Mouse (Mus musculus) ovary, postnatal 10 days (tissue): Measurements from ENCODE around the gene Col8a2.
A peak's percentile ranks its signal among the peaks of the same experiment; 100 is the strongest.

Source experiments
- DNase-seq: peaks from one replicate; pipeline ENCODE4 v3.0.0; 2022; ENCODE audit warnings: low spot score

Gene Col8a2

DNA sequence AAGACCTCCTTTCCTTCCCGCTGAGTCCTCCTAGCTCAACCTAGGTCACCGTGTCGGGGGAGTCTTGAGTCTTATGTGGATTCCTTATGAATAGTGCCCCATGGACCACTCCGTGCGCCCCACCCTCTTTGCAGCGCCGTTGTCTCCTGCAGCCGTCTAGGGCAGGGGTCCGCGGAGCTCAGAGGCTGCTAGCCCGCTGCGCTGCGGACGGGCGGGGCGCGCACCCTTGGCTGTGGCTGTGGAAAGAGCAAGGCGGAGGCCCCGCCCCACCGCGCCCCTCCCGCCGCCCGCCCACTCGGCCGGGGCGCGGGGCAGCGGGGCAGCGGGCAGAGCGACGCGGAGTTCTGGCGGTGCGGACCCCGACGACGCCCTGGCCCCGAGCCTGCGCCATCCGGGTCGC, at the start of gene Col8a2:
TSS of gene Col8a2 (plus strand) at position 302 of the 400 bp plus-strand sequence.
- no peak for DNase-seq

DNA sequence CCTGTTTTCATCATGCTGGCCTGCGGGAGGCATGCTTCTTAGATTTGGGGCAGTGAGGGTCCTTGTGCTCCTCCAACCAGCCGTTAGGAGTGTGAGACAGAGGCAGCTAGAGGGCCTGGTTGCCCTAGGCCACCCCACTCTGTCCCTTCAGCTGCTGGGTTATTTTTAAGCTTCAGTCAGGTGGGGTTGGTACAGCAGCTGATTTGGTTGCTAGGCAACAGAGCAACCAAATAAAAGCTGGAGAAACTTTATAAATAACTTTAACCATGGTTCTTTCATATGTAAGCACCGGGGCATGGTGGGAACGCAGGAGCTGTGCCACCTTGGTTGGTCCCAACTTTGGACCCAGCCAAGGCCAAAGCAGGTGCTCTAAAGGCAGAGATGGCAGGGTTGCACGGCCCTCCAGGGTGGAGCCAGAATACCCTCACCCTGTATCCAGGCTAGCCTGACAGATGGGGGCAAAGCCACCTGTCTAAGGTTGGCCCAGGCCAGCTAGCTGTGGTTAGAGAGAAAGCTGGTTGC, 48.8 kb upstream of the Col8a2 start:
- DNase-seq, result no peak

DNA sequence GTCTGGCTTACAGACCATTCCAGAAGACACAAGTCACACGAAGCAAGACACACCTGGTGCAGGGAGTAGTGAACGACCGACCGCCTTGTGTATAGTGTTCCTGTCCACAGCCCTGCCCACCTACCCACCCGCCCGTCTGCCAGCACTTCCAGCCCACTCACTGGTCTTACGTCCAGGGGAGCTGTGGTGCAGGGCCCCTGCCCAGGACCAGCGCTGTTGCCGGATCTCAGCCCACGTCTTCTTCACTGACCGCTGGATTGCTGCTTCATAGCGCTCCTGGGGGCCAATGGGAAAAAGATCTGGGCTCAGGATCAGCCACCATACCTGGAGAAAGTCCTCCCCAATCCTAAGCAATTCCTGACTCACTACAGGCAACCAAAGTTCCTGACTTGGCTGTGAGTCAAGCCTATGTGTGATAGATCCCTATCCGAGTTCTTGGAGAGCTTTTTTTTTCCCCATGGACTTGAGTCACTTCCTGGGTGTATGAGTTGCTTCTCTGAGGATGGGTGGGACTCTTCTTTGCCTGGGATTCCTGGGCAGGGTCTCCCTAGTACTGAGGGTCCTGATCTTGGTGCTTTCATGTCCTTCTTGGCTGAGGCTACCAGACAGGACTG, 46.6 kb upstream of the Col8a2 start:
- DNase-seq, result no peak

GRCm38 (mm10) chr4:126241956-126242355, 44.6 kb upstream of the Col8a2 start:
- no peak for DNase-seq

DNA sequence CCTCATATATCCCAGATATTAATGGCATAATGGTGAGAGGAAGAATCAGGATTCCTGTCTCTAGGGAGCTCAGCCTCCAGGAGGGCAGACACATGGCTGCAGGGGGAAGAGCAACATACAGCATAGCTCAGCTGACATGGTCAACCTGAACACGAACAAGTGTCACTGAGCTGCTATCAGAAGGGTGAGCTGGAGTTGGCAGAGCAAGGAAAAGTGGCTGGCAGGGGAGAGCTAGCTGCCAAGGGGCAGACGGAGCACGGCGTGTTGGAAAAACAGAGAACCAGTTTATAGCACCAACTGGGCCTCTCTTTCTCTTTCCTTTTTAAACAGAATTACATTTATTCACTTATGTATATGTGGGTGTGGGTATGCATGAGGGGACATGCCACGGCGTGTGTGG, 44.1 kb upstream of the Col8a2 start:
- DNase-seq, result no peak

GRCm38 (mm10) chr4:126246202-126246889, 40.2 kb upstream of the Col8a2 start:
- DNase-seq, result no peak

- DNase-seq, result no peak
Observed at GRCm38 (mm10) chr4:126248261-126248868, 38.2 kb upstream of the Col8a2 start.

- DNase-seq, result no peak
Observed at GRCm38 (mm10) chr4:126250659-126251058, 35.9 kb upstream of the Col8a2 start.

DNA sequence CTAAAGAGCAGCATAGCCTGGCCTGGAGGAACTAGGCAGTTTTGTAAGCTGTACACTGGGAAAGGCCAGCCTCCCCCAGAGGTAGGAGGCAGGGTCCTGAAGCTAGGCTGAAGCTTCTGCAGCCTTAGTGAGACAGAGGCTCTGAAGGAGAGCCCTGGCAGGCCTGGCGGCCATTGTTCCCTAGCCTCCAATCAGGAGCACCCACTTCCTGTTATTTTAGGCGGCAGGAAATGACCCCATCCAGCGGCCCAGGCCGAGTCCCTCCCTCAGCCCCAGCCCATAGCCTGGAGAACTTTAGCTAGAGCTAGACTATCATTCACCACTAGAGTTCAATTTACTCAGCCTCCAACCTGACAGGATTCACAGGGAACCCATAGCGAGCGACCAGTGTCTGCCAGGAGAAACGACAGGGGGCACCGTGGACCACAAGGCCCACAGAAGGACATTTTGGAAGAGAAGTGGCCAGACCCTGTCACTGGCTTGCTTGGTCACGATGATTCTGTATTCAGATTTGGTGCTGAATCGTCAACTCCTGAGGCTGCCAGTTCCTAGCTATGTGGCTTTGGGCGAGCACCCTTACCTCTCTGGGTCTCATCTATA, 34.8 kb upstream of the Col8a2 start:
- DNase-seq, result no peak

DNA sequence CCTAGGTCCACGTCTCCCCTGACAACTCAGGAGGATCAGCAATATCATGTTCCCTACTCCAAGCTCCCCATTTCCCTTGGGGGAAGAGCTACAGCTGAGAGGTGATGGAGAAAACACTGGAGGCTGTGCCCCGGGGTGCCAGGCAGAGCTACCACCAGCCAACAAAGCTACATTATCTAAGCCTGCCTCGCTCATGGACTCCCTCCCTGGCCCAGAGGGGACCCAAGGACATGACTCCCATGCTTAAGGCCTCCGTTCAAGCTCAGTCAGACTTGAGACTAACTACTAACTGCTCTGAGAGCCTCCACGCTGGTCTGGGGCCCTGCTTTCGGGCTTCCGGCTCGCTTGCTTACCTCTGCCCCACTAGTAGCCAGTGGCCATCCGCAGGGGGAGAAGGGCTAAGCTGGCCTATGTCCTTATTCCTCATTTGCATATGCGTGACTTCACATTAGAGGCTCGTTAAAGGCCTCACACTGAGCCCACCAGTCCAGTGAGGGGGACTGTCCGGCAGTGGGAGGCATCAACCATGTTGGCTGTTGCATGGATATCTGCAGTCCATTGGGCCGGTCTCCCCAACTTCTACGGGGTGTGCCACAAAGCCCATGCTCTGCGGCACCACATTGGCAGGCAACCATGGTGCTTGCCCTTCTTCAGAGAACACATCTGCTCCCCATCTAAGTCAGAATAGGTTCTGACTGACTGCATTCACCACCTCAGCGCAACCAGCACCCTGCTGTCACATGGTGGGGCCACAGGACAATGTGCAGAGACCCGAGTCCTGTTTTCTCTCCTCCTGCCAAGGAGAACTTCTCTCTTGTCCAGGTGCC, 34.0 kb upstream of the Col8a2 start:
- DNase-seq, result no peak

GRCm38 (mm10) chr4:126253637-126254272, 32.8 kb upstream of the Col8a2 start:
- no peak for DNase-seq

DNA sequence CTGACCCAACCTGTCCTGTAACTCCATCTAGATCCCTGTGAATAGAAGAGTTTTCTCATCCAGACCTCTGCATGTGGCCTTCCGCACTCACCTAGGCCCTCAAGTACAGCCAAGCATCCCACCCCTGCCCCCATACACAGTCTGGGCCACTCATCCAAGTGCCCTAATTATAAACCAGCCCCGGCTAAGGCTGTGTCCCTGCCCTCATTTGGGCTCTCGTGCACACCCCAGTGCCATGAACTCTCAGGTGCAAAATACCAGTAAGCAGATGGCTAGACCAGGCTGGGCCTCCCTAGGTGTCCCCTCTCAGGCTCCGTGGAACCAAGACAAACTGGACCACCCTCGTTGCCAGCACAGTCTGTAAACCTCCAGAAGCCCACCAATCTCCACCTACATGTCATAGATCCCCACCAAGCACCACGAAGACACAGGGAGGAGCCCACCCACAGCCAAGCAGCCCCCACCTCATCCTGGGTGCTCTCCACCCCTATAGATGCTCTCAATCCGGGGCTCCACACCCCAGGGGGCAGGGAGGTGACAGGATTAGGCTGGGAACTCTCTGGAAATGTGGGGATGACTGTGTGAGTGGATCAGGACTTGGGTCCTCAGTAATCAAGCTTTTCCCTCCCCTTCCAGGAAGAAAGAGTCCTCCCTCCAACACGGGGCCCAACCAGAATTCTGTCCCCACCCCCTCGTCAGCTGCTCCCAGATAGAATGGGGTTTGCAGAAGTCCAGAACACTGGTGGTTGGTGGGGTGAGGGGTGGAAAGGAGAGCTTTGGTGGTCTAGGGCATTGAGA, 32.1 kb upstream of the Col8a2 start:
- DNase-seq, result no peak

DNA sequence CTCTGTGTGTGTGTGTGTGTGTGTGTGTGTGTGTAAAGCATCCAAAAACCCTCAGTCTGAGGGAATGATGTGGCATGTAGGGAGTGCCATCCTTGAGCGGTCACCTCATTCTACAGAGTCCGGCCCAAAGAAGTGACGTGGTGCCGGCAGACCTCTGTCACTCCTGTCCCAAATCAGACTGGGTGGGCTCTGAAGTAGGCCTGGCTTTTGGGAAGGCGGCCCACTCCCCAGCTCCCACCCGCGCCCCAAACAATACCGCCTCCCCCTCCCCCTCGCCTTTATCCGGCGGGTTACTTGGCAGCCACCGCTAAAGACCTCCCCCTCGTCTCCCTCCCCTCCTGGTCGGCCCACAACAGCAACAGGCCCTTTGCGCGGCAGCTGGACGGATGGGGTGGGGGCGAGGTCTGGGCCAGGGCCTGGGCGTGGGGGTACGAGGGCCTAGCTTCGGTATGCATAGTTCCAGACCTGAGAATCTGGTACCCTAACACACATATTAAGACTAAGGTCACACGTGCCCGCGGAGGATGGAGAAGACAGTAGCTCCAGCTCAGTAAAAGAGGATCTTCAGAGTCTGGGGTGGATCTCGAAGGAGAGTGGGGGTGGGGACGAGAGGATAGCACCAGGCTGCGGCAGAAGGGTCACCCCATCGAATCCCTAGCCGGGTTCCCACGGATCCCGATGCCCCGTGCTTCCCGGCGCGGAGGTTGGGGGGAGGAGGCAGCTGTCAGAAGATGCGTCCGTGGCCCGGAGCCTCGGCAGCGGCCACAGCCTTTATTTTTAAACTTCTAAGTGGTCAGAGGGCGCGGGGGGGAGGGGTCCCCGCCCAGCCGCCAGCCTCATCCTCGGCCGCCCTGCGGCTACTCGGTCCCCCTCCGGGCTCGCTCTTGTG, 31.2 kb upstream of the Col8a2 start:
- no peak for DNase-seq

DNA sequence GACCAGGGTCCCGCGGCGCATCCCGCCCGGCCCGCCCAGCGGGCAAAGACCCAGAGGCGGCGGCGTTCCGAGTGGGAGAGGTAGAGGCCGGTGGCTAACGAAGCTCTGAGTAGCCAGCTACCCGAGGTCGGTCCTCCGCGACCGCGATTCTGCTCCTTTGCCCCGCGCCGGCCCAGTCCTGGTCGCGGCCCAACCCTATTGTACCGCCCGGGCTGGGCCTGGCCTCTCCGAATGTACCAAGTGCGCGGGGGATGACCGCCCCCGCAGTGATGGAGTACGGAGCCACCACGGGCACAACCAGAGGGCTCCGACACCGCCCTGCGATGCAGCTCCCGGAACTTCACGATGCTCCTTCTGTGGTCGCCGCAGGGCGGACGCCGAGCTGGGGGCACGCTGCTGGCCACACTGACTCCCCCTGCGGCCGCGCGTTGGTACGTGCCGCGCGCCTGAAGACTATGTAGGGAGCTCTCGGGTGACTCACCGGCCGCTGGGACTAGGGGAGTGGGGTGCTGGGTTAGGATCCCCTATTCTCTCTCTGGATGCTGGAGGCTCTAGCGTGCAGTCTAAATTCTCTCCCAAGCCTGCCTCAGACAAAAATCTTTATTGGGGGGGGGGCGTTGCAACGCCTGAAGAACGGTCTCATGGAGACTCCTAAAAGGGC, 30.3 kb upstream of the Col8a2 start, which contains the start of gene Map7d1:
TSS of gene Map7d1 (minus strand) at position 213 of the 661 bp plus-strand sequence.
- DNase-seq, result peak; percentile 88

DNA sequence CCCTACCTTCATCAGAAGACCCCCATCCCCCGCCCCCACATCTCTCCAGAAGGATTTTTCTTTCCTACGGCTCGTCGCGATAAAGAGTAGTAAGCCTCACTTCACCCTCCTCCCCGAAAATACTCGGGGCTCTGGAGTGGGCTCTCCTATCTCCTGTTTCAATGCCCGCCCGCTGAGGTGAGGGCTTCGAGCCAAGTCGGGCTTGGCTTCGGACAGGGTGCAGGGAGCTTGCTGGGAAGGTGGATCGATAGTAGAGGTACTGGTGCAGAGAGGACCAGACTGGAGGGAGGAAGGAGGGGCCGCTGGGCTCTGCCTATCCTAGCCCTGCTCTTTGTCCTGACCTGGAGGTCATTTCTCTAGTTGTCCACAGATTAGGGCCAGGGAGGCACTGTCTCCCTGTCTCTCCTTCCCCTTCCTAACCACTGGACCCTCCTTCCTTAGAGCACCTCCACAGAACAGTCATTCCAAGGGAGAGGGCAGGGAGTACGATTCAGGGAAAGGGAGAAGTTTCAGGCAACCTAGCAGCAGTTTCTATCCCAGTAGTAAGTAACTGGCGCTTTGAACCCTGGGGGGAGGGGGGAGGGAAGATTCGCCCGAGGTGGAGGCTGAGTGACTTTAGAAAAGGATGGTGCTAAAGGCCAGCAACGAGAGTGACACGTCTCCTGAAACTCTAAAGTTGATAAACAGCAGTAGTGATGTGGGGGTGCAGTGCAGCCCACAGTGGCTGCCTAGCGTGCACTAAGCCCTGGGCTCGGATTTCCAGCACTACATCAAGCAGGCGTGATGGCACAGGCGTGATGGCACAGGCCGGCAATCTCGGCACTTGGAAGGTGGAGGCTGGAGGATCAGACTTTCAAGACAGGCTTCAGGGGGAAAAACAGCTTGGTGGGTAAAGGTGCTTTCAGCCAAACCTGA, 29.4 kb upstream of the Col8a2 start:
- DNase-seq, result no peak

- DNase-seq, result no peak
Observed at GRCm38 (mm10) chr4:126259063-126259462, 27.5 kb upstream of the Col8a2 start.

- no peak for DNase-seq
Observed at GRCm38 (mm10) chr4:126259523-126260160, 27.0 kb upstream of the Col8a2 start.
